ENCODE assay signal across 15 mouse cellular contexts in the genomic region with DNA sequence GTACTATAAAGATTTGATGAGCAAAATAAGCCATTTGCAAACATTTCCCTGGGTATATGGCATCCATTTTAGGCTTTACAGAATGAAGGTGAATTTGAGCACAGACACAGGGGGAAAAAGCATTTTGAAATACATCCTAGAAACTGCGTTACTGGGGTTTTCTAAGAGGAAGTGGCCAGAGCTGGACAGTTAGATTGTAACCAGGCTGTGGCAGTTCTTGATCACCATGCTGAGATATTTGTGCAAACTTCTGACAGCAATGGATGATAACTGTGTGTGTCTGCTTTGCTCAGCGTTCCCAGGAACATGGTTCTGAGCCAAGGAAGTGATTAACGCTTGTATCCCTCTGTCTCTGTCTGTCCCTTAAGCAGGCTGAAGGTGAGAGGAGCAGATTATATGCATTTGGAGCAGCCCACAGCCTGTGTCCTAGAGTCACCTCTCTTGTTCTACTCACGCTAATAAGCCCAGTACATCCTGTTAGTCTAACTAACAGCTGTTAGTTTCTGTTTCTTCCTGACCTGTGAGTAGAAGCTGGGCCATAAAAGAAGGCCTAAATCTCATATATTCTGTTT. TPM values are rescaled to one million over a fixed set of nuclear protein-coding genes. Genes with fewer than 3 reads are reported as not detected.
A peak's percentile ranks its signal among the peaks of the same experiment; 100 is the strongest.
DNase-seq lines count a peak whose midpoint lies in the region; ATAC-seq and TF ChIP-seq lines count a peak whose summit lies in the region.
"Had no signal": no experiment of that assay in that cellular context is flagged by ENCODE, and none has a peak within 500 bp of the region (broad histone marks: within the 10 kb centered on the region; RNA-seq: fewer than 3 reads in every experiment).

No protein-coding gene starts in this region.

- H3K36me3 ChIP-seq in kidney, postnatal 0 days (ENCODE audit: insufficient read depth, low read length), result no peaks in the 10 kb centered on the region
- no peaks in the 10 kb centered on the region for H3K36me3 ChIP-seq in G1E (replicated peaks)
- H3K36me3 ChIP-seq: lung, embryonic 15.5 days; midbrain, embryonic 13.5 days had no signal

- no peak overlapping the region for H3K27ac ChIP-seq in kidney, postnatal 0 days
- H3K27ac ChIP-seq: lung, embryonic 15.5 days; midbrain, embryonic 13.5 days had no signal

- H3K4me2 ChIP-seq in kidney, postnatal 0 days (ENCODE audit: low read length), result no peak overlapping the region
- H3K4me2 ChIP-seq: lung, embryonic 15.5 days; midbrain, embryonic 13.5 days had no signal

- peak; percentile 10 for DNase-seq in kidney, postnatal 0 days (ENCODE audit: low spot score)
- no peak for DNase-seq in kidney, adult 11 months
- no peak for DNase-seq in G1E (ENCODE audit: low spot score)
- no peak for DNase-seq in urinary bladder, postnatal 25 days (ENCODE audit: low spot score)
- DNase-seq in c-Kit-positive CD71-positive TER-119-positive erythroid progenitor cells, embryonic 14.5 days (ENCODE audit: low spot score), result no peak
- no peak for DNase-seq in cerebellum, postnatal 10 days
- DNase-seq: cerebellum, adult 8-10 months; embryo, embryonic 11 days; gastrocnemius, postnatal 14 days; thymus, adult 2 months had no signal

- no peak overlapping the region for H3K9ac ChIP-seq in kidney, postnatal 0 days (ENCODE audit: low read depth, low read length)
- H3K9ac ChIP-seq: lung, embryonic 15.5 days; midbrain, embryonic 13.5 days had no signal

- no peaks in the 10 kb centered on the region for H3K9me3 ChIP-seq in kidney, postnatal 0 days (replicated peaks; ENCODE audit: low read length)
- no peaks in the 10 kb centered on the region for H3K9me3 ChIP-seq in G1E (replicated peaks)
- H3K9me3 ChIP-seq: lung, embryonic 15.5 days; midbrain, embryonic 13.5 days had no signal

- no peak for ATAC-seq in kidney, postnatal 0 days (replicated peaks; ENCODE audit: low FRiP score, low read depth)
- ATAC-seq in G1E (ENCODE audit: extremely low read depth, insufficient number of reproducible peaks, low FRiP score, poor library complexity, severe bottlenecking), result peak; percentile 54
- ATAC-seq in granulocyte monocyte progenitor cell, adult 5-6 weeks (replicated peaks; ENCODE audit: poor library complexity, severe bottlenecking), result peak; percentile 76
- ATAC-seq in megakaryocyte progenitor cell, adult 5-6 weeks (replicated peaks; ENCODE audit: poor library complexity), result peak; percentile 68
- ATAC-seq: forebrain, embryonic 16.5 days; midbrain, embryonic 13.5 days had no signal

- no peaks in the 10 kb centered on the region for H3K4me1 ChIP-seq in kidney, postnatal 0 days (replicated peaks; ENCODE audit: insufficient read depth, low read length)
- peaks cover 18% of the 10 kb centered on the region for H3K4me1 ChIP-seq in G1E (ENCODE audit: insufficient read depth, low read depth, low read length)
- H3K4me1 ChIP-seq: lung, embryonic 15.5 days; midbrain, embryonic 13.5 days had no signal

- H3K27me3 ChIP-seq in kidney, postnatal 0 days (ENCODE audit: insufficient read depth, low read length), result no peaks in the 10 kb centered on the region
- peaks cover 6% of the 10 kb centered on the region; the same call in 1 of the 2 replicates for H3K27me3 ChIP-seq in G1E (ENCODE audit: insufficient read depth, low read length)
- H3K27me3 ChIP-seq: lung, embryonic 15.5 days; midbrain, embryonic 13.5 days had no signal

- 50% methylated on average over 4 of the region's 4 CpGs for WGBS in kidney, postnatal 0 days

- H3K4me3 ChIP-seq in kidney, postnatal 0 days (replicated peaks; ENCODE audit: low read depth, low read length), result no peak overlapping the region
- no peak overlapping the region; the same call in 1 of the 2 replicates for H3K4me3 ChIP-seq in G1E (ENCODE audit: low read depth, low read length)
- H3K4me3 ChIP-seq: lung, embryonic 15.5 days; midbrain, embryonic 13.5 days had no signal

- no peak for TF ChIP-seq CTCF in kidney, postnatal 0 days (IDR thresholded peaks at IDR 0.05; ENCODE audit: low read depth)
- TF ChIP-seq CTCF in G1E (IDR thresholded peaks at IDR 0.05; ENCODE audit: low read depth, low read length), result no peak

RNA-seq across cellular contexts. Expression of gene Tax1bp1, which starts 15.5 kb away (rescaled TPM):
- 188 and 189 TPM in 2 replicates for polyA plus RNA-seq in kidney, postnatal 0 days (2015; fragmentation: Nextera tagmentation; extraction: Ambion mirVana)
- total RNA-seq in G1E (2014; fragmentation: Nextera tagmentation) (123 and 153 TPM in 2 replicates), G1E (2017) (135 and 165 TPM in 2 replicates)
- polyA plus RNA-seq in G1E (2012), result 10.0 and 13.5 TPM in 2 replicates
- 155 and 165 TPM in 2 replicates for total RNA-seq in granulocyte monocyte progenitor cell, adult 5-6 weeks (2014; fragmentation: Nextera tagmentation)
- 339 and 381 TPM in 2 replicates for total RNA-seq in granulocyte monocyte progenitor cell, adult 5-6 weeks (2017)
- total RNA-seq in megakaryocyte progenitor cell, adult 5-6 weeks (2015), result 219 and 220 TPM in 2 replicates
- 295 and 366 TPM in 2 replicates for total RNA-seq in megakaryocyte progenitor cell, adult 5-6 weeks (2017)

RNA-seq across cellular contexts. Expression of gene Hibadh, which starts 57.9 kb away (rescaled TPM):
- polyA plus RNA-seq in kidney, postnatal 0 days (2015; fragmentation: Nextera tagmentation; extraction: Ambion mirVana), result 217 and 218 TPM in 2 replicates
- total RNA-seq in G1E (2014; fragmentation: Nextera tagmentation), result 105 and 112 TPM in 2 replicates
- 61.6 and 72.9 TPM in 2 replicates for total RNA-seq in G1E (2017)
- 16.7 and 20.1 TPM in 2 replicates for polyA plus RNA-seq in G1E (2012)
- 70.8 and 77.4 TPM in 2 replicates for total RNA-seq in granulocyte monocyte progenitor cell, adult 5-6 weeks (2014; fragmentation: Nextera tagmentation)
- total RNA-seq in granulocyte monocyte progenitor cell, adult 5-6 weeks (2017), result 54.5 and 56.2 TPM in 2 replicates
- 74.8 and 97.5 TPM in 2 replicates for total RNA-seq in megakaryocyte progenitor cell, adult 5-6 weeks (2015)
- 51.1 and 57.8 TPM in 2 replicates for total RNA-seq in megakaryocyte progenitor cell, adult 5-6 weeks (2017)
